Mouse (Mus musculus): Measurements from ENCODE around the gene Fam229a. TPM values are rescaled to one million over a fixed set of nuclear protein-coding genes. Genes with fewer than 3 reads are reported as not detected.
"Not testable (repeated sequence)": the region's sequence is repeated elsewhere in the genome, so short reads cannot be mapped to it uniquely, and the experiment has no call there.

The Fam229a gene
- 0.39 TPM in 1 of 2 replicates, not detected in the other for polyA plus RNA-seq (2015; fragmentation: Nextera tagmentation; extraction: Ambion mirVana)

GRCm38 (mm10) chr4:129490972-129491880 is at the start of gene Fam229a, which contains the start of gene Tssk3:
Gene Fam229a (plus strand): TSS chr4:129491190.
Gene Tssk3 (minus strand): TSS chr4:129491022.
- Histone ChIP-seq H3K36me3 (ENCODE audit: control insufficient read depth, insufficient read depth) (peaks cover 21% of the 10 kb centered on the region), H3K4me3 (replicated peaks; ENCODE audit: low read length) (peak within 1 kb of the TSS; percentile 41), H3K9me3 (ENCODE audit: control insufficient read depth, low read length) (no peaks in the 10 kb centered on the region), H3K4me2 (ENCODE audit: low read length) (peak within 1 kb of the TSS; percentile 67), H3K27me3 (replicated peaks; ENCODE audit: control insufficient read depth, insufficient read depth, low read length) (peaks cover 11% of the 10 kb centered on the region), H3K27ac (ENCODE audit: low read length) (no peak within 1 kb of the TSS), H3K4me1 (replicated peaks; ENCODE audit: control insufficient read depth, insufficient read depth, low read length) (peaks cover 18% of the 10 kb centered on the region), H3K9ac (replicated peaks; ENCODE audit: low read depth, low read length) (peak within 1 kb of the TSS; percentile 54)
- ATAC-seq = no peak
- WGBS = 3% methylated on average over 70 of the region's 70 CpGs

- Histone ChIP-seq H3K27ac (ENCODE audit: low read length) (no peak overlapping the region), H3K9ac (replicated peaks; ENCODE audit: low read depth, low read length) (no peak overlapping the region), H3K9me3 (ENCODE audit: control insufficient read depth, low read length) (no peaks in the 10 kb centered on the region), H3K4me2 (ENCODE audit: low read length) (no peak overlapping the region), H3K4me3 (replicated peaks; ENCODE audit: low read length) (no peak overlapping the region), H3K4me1 (replicated peaks; ENCODE audit: control insufficient read depth, insufficient read depth, low read length) (no peaks in the 10 kb centered on the region), H3K36me3 (ENCODE audit: control insufficient read depth, insufficient read depth) (no peaks in the 10 kb centered on the region), H3K27me3 (replicated peaks; ENCODE audit: control insufficient read depth, insufficient read depth, low read length) (peaks cover under 1% of the 10 kb centered on the region)
- 87% methylated on average over 8 of the region's 8 CpGs for whole genome bisulfite sequencing
- no peak for ATAC-seq
These were observed 43.6 kb upstream of the Fam229a start for GRCm38 (mm10) chr4:129447360-129447759.

GRCm38 (mm10) chr4:129447778-129448563 is 43.0 kb upstream of the Fam229a start:
- WGBS = 79% methylated on average over 11 of the region's 11 CpGs
- Histone ChIP-seq H3K27ac (ENCODE audit: low read length) (no peak overlapping the region), H3K4me2 (ENCODE audit: low read length) (no peak overlapping the region), H3K9me3 (ENCODE audit: control insufficient read depth, low read length) (no peaks in the 10 kb centered on the region), H3K4me3 (replicated peaks; ENCODE audit: low read length) (no peak overlapping the region), H3K4me1 (replicated peaks; ENCODE audit: control insufficient read depth, insufficient read depth, low read length) (no peaks in the 10 kb centered on the region), H3K27me3 (replicated peaks; ENCODE audit: control insufficient read depth, insufficient read depth, low read length) (no peaks in the 10 kb centered on the region; the same call in 1 of the 2 replicates), H3K9ac (replicated peaks; ENCODE audit: low read depth, low read length) (no peak overlapping the region), H3K36me3 (ENCODE audit: control insufficient read depth, insufficient read depth) (no peaks in the 10 kb centered on the region)
- no peak for ATAC-seq

- Histone ChIP-seq H3K4me2 (ENCODE audit: low read length) (no peak overlapping the region), H3K27me3 (replicated peaks; ENCODE audit: control insufficient read depth, insufficient read depth, low read length) (no peaks in the 10 kb centered on the region), H3K4me1 (replicated peaks; ENCODE audit: control insufficient read depth, insufficient read depth, low read length) (no peaks in the 10 kb centered on the region), H3K27ac (ENCODE audit: low read length) (no peak overlapping the region), H3K9ac (replicated peaks; ENCODE audit: low read depth, low read length) (no peak overlapping the region), H3K9me3 (ENCODE audit: control insufficient read depth, low read length) (no peaks in the 10 kb centered on the region), H3K4me3 (replicated peaks; ENCODE audit: low read length) (no peak overlapping the region), H3K36me3 (ENCODE audit: control insufficient read depth, insufficient read depth) (no peaks in the 10 kb centered on the region)
- 90% methylated on average over 6 of the region's 6 CpGs for WGBS
- no peak for ATAC-seq
These were observed 42.3 kb upstream of the Fam229a start for GRCm38 (mm10) chr4:129448713-129449112.

- 71% methylated on average over 2 of the region's 2 CpGs for WGBS
- no peaks in the 10 kb centered on the region for H3K9me3 ChIP-seq (ENCODE audit: control insufficient read depth, low read length)
- no peaks in the 10 kb centered on the region for H3K4me1 ChIP-seq (replicated peaks; ENCODE audit: control insufficient read depth, insufficient read depth, low read length)
- H3K27ac ChIP-seq (ENCODE audit: low read length) = no peak overlapping the region
- H3K36me3 ChIP-seq (ENCODE audit: control insufficient read depth, insufficient read depth) = no peaks in the 10 kb centered on the region
- no peak overlapping the region for H3K4me2 ChIP-seq (ENCODE audit: low read length)
- no peaks in the 10 kb centered on the region for H3K27me3 ChIP-seq (replicated peaks; ENCODE audit: control insufficient read depth, insufficient read depth, low read length)
- no peak overlapping the region for H3K9ac ChIP-seq (replicated peaks; ENCODE audit: low read depth, low read length)
- no peak for ATAC-seq
- no peak overlapping the region for H3K4me3 ChIP-seq (replicated peaks; ENCODE audit: low read length)
These were observed 40.1 kb upstream of the Fam229a start for GRCm38 (mm10) chr4:129450851-129451250.

- no peak overlapping the region for H3K4me2 ChIP-seq (ENCODE audit: low read length)
- H3K36me3 ChIP-seq (ENCODE audit: control insufficient read depth, insufficient read depth) = no peaks in the 10 kb centered on the region
- H3K27ac ChIP-seq (ENCODE audit: low read length) = no peak overlapping the region
- WGBS = 83% methylated on average over 15 of the region's 15 CpGs
- H3K4me3 ChIP-seq (replicated peaks; ENCODE audit: low read length) = no peak overlapping the region
- no peak overlapping the region for H3K9ac ChIP-seq (replicated peaks; ENCODE audit: low read depth, low read length)
- H3K9me3 ChIP-seq (ENCODE audit: control insufficient read depth, low read length) = no peaks in the 10 kb centered on the region
- H3K4me1 ChIP-seq (replicated peaks; ENCODE audit: control insufficient read depth, insufficient read depth, low read length) = no peaks in the 10 kb centered on the region
- ATAC-seq = no peak
- no peaks in the 10 kb centered on the region for H3K27me3 ChIP-seq (replicated peaks; ENCODE audit: control insufficient read depth, insufficient read depth, low read length)
These were observed 39.4 kb upstream of the Fam229a start for GRCm38 (mm10) chr4:129451471-129452169.

- no peaks in the 10 kb centered on the region for H3K27me3 ChIP-seq (replicated peaks; ENCODE audit: control insufficient read depth, insufficient read depth, low read length)
- H3K4me2 ChIP-seq (ENCODE audit: low read length) = no peak overlapping the region
- WGBS = 2% methylated on average over 5 of the region's 5 CpGs
- no peak overlapping the region for H3K4me3 ChIP-seq (replicated peaks; ENCODE audit: low read length)
- no peak overlapping the region for H3K9ac ChIP-seq (replicated peaks; ENCODE audit: low read depth, low read length)
- peak; percentile 77 for ATAC-seq
- H3K36me3 ChIP-seq (ENCODE audit: control insufficient read depth, insufficient read depth) = no peaks in the 10 kb centered on the region
- H3K27ac ChIP-seq (ENCODE audit: low read length) = no peak overlapping the region
- H3K4me1 ChIP-seq (replicated peaks; ENCODE audit: control insufficient read depth, insufficient read depth, low read length) = no peaks in the 10 kb centered on the region
- H3K9me3 ChIP-seq (ENCODE audit: control insufficient read depth, low read length) = no peaks in the 10 kb centered on the region
These were observed 35.7 kb upstream of the Fam229a start for GRCm38 (mm10) chr4:129455265-129455664.

- WGBS = 54% methylated on average over 5 of the region's 5 CpGs
- no peaks in the 10 kb centered on the region for H3K36me3 ChIP-seq (ENCODE audit: control insufficient read depth, insufficient read depth)
These were observed 34.9 kb upstream of the Fam229a start for GRCm38 (mm10) chr4:129456126-129456525.

GRCm38 (mm10) chr4:129457311-129457710 is 33.7 kb upstream of the Fam229a start:
- not testable (repeated sequence) for H3K27me3 ChIP-seq (replicated peaks; ENCODE audit: control insufficient read depth, insufficient read depth, low read length); H3K4me1 ChIP-seq (replicated peaks; ENCODE audit: control insufficient read depth, insufficient read depth, low read length); ATAC-seq; H3K27ac ChIP-seq (ENCODE audit: low read length); H3K9me3 ChIP-seq (ENCODE audit: control insufficient read depth, low read length); H3K9ac ChIP-seq (replicated peaks; ENCODE audit: low read depth, low read length); H3K36me3 ChIP-seq (ENCODE audit: control insufficient read depth, insufficient read depth); H3K4me2 ChIP-seq (ENCODE audit: low read length); H3K4me3 ChIP-seq (replicated peaks; ENCODE audit: low read length)
- 65% methylated on average over 2 of the region's 2 CpGs for WGBS

More at GRCm38 (mm10) chr4:129456126-129456525, 34.9 kb upstream of the Fam229a start:
- H3K4me1 ChIP-seq (replicated peaks; ENCODE audit: control insufficient read depth, insufficient read depth, low read length) = peaks cover 3% of the 10 kb centered on the region; the same call in 1 of the 2 replicates
- no peak overlapping the region for H3K4me3 ChIP-seq (replicated peaks; ENCODE audit: low read length)
- H3K4me2 ChIP-seq (ENCODE audit: low read length) = no peak overlapping the region
- no peaks in the 10 kb centered on the region for H3K9me3 ChIP-seq (ENCODE audit: control insufficient read depth, low read length)
- H3K27ac ChIP-seq (ENCODE audit: low read length) = no peak overlapping the region
- no peak overlapping the region for H3K9ac ChIP-seq (replicated peaks; ENCODE audit: low read depth, low read length)
- no peaks in the 10 kb centered on the region for H3K27me3 ChIP-seq (replicated peaks; ENCODE audit: control insufficient read depth, insufficient read depth, low read length)
- ATAC-seq = no peak
